Mouse (Mus musculus): Measurements from ENCODE around the gene Bicdl1.

The Bicdl1 gene

GRCm38 (mm10) chr5:115732849-115733216, 1.4 kb upstream of the Bicdl1 start:
- CTCF ChIA-PET: interaction anchor here (0.6 to 1.5 kb wide), 20 partner anchors 9 to 1393 kb away, joined by 3 to 13 read pairs (median 3); no protein-coding TSS in a partner anchor
- POLR2A ChIA-PET: interaction anchor here in 3 of 4 experiments (0.5 to 1.8 kb wide), 21 partner anchors 10 to 683 kb away, joined by 3 to 9 read pairs (median 3); partner anchors contain the start of gene Cit (in 1 of the 3)

- CTCF ChIA-PET: interaction anchor here (0.6 to 1.5 kb wide), 19 partner anchors 10 to 1115 kb away, joined by 3 to 13 read pairs (median 3); no protein-coding TSS in a partner anchor
- POLR2A ChIA-PET: interaction anchor here (0.5 to 1.8 kb wide), 25 partner anchors 13 to 684 kb away, joined by 3 to 9 read pairs (median 3); partner anchors contain the start of genes Cit (in 1 of the 4) and Rab35 (in 1 of the 4)
Measured at GRCm38 (mm10) chr5:115732176-115732848, 891 bp upstream of the Bicdl1 start.

GRCm38 (mm10) chr5:115731732-115732175, 333 bp upstream of the Bicdl1 start:
- POLR2A ChIA-PET: interaction anchor here (0.6 to 1.9 kb wide), 24 partner anchors 14 to 684 kb away, joined by 3 to 9 read pairs (median 4); partner anchors contain the start of genes Cit (in 1 of the 4) and Rab35 (in 1 of the 4)

GRCm38 (mm10) chr5:115730314-115730713, 1.1 kb downstream of the Bicdl1 start:
- ChIA-PET POLR2A (interaction anchor here in 2 of 4 experiments (0.7 to 1.9 kb wide), 9 partner anchors 30 to 376 kb away, joined by 3 to 9 read pairs (median 4); no protein-coding TSS in a partner anchor), CTCF (interaction anchor here in 2 of 4 experiments (1.0 to 1.2 kb wide), 2 partner anchors 22 to 77 kb away, joined by 3 read pairs; no protein-coding TSS in a partner anchor)

More at GRCm38 (mm10) chr5:115731732-115732175, 333 bp upstream of the Bicdl1 start:
- CTCF ChIA-PET: interaction anchor here in 3 of 4 experiments (0.6 to 1.5 kb wide), 12 partner anchors 10 to 1114 kb away, joined by 3 to 13 read pairs (median 4); no protein-coding TSS in a partner anchor

GRCm38 (mm10) chr5:115726581-115726980, 4.8 kb downstream of the Bicdl1 start:
- POLR2A ChIA-PET: interaction anchor here in 2 of 4 experiments (0.6 to 1.3 kb wide), 4 partner anchors 11 to 489 kb away, joined by 3 to 4 read pairs (median 3); no protein-coding TSS in a partner anchor
- CTCF ChIA-PET: interaction anchor here in 2 of 4 experiments (0.6 to 1.5 kb wide), 4 partner anchors 10 to 95 kb away, joined by 3 to 4 read pairs (median 3); no protein-coding TSS in a partner anchor

GRCm38 (mm10) chr5:115726019-115726418, 5.4 kb downstream of the Bicdl1 start:
- ChIA-PET POLR2A (interaction anchor here in 2 of 4 experiments (1.1 to 1.3 kb wide), 4 partner anchors 10 to 163 kb away, joined by 3 to 4 read pairs (median 3); no protein-coding TSS in a partner anchor), CTCF (interaction anchor here in 1 of 4 experiments (0.6 to 1.5 kb wide), 4 partner anchors 9 to 661 kb away, joined by 3 to 4 read pairs (median 3); no protein-coding TSS in a partner anchor)

GRCm38 (mm10) chr5:115724422-115724821, 7.0 kb downstream of the Bicdl1 start:
- ChIA-PET CTCF (interaction anchor here in 1 of 4 experiments (0.8 kb wide), 1 partner anchor 122 kb away, joined by 3 read pairs; no protein-coding TSS in a partner anchor), POLR2A (no interaction called here)

GRCm38 (mm10) chr5:115722188-115722959, 9.0 kb downstream of the Bicdl1 start:
- CTCF ChIA-PET: no interaction called here
- POLR2A ChIA-PET: no interaction called here

- POLR2A ChIA-PET: no interaction called here
Measured at GRCm38 (mm10) chr5:115720761-115721160, 10.7 kb downstream of the Bicdl1 start.

GRCm38 (mm10) chr5:115717693-115718092, 13.7 kb downstream of the Bicdl1 start:
- ChIA-PET CTCF (no interaction called here), POLR2A (no interaction called here)

More at GRCm38 (mm10) chr5:115720761-115721160, 10.7 kb downstream of the Bicdl1 start:
- CTCF ChIA-PET: no interaction called here

GRCm38 (mm10) chr5:115717106-115717505, 14.3 kb downstream of the Bicdl1 start:
- ChIA-PET CTCF (interaction anchor here in 1 of 4 experiments (1.2 kb wide), 1 partner anchor 9 kb away, joined by 3 read pairs; no protein-coding TSS in a partner anchor), POLR2A (interaction anchor here in 1 of 4 experiments (1.5 kb wide), 1 partner anchor 15 kb away, joined by 3 read pairs; no protein-coding TSS in a partner anchor)

GRCm38 (mm10) chr5:115716426-115716825, 15.0 kb downstream of the Bicdl1 start:
- POLR2A ChIA-PET: interaction anchor here in 2 of 4 experiments (0.9 to 1.5 kb wide), 3 partner anchors 10 to 22 kb away, joined by 3 read pairs; no protein-coding TSS in a partner anchor
- CTCF ChIA-PET: interaction anchor here in 2 of 4 experiments (0.6 to 1.2 kb wide), 2 partner anchors 10 kb away, joined by 3 to 4 read pairs; no protein-coding TSS in a partner anchor

- POLR2A ChIA-PET: no interaction called here
- CTCF ChIA-PET: no interaction called here
Measured at GRCm38 (mm10) chr5:115714761-115715160, 16.7 kb downstream of the Bicdl1 start.

GRCm38 (mm10) chr5:115712487-115712886, 18.9 kb downstream of the Bicdl1 start:
- CTCF ChIA-PET: no interaction called here
- POLR2A ChIA-PET: no interaction called here

- CTCF ChIA-PET: no interaction called here
- POLR2A ChIA-PET: no interaction called here
Measured at GRCm38 (mm10) chr5:115711636-115712419, 19.6 kb downstream of the Bicdl1 start.

GRCm38 (mm10) chr5:115710171-115710570, 21.2 kb downstream of the Bicdl1 start:
- ChIA-PET CTCF (no interaction called here), POLR2A (interaction anchor here in 3 of 4 experiments (0.8 to 1.8 kb wide), 4 partner anchors 13 to 220 kb away, joined by 3 to 6 read pairs (median 3); partner anchors contain the start of gene Bicdl1 (in 1 of the 3))

- POLR2A ChIA-PET: interaction anchor here (0.6 to 1.8 kb wide), 8 partner anchors 8 to 1342 kb away, joined by 3 to 9 read pairs (median 5); partner anchors contain the start of gene Bicdl1 (in 1 of the 4)
- CTCF ChIA-PET: interaction anchor here in 3 of 4 experiments (0.5 to 0.8 kb wide), 3 partner anchors 22 to 1341 kb away, joined by 3 read pairs; no protein-coding TSS in a partner anchor
Measured at GRCm38 (mm10) chr5:115708930-115709329, 22.5 kb downstream of the Bicdl1 start.

GRCm38 (mm10) chr5:115701981-115702380, 29.4 kb downstream of the Bicdl1 start:
- ChIA-PET POLR2A (interaction anchor here in 1 of 4 experiments (0.6 to 1.2 kb wide), 4 partner anchors 14 to 122 kb away, joined by 3 to 6 read pairs (median 3); no protein-coding TSS in a partner anchor), CTCF (no interaction called here)

Measured in embryonic stem cell, embryonic (primary cell).